Mouse (Mus musculus): ENCODE results near the gene Klhl42.

Klhl42 gene

GRCm38 (mm10) chr6:147151839-147152238, 60.7 kb downstream of the Klhl42 start:
- DNase-seq (ENCODE audit: low spot score in 2 of 2), result no peak

- DNase-seq (ENCODE audit: low spot score in 2 of 2), result no peak
Observed at GRCm38 (mm10) chr6:147155085-147155484, 63.9 kb downstream of the Klhl42 start.

- DNase-seq (ENCODE audit: low spot score in 2 of 2), result peak; percentile 11 to 13
Observed at GRCm38 (mm10) chr6:147161818-147162584, 70.8 kb downstream of the Klhl42 start.
